Mouse (Mus musculus) yolk sac, embryonic 10.5 days (tissue): ENCODE measurements around the gene Sephs2.
"Not testable (repeated sequence)": the region's sequence is repeated elsewhere in the genome, so short reads cannot be mapped to it uniquely, and the experiment has no call there.

Experiments used
- DNase-seq: peaks from one replicate; pipeline ENCODE4 v3.0.0-alpha.2; 2017; ENCODE audit warnings: low spot score

Gene Sephs2

DNA sequence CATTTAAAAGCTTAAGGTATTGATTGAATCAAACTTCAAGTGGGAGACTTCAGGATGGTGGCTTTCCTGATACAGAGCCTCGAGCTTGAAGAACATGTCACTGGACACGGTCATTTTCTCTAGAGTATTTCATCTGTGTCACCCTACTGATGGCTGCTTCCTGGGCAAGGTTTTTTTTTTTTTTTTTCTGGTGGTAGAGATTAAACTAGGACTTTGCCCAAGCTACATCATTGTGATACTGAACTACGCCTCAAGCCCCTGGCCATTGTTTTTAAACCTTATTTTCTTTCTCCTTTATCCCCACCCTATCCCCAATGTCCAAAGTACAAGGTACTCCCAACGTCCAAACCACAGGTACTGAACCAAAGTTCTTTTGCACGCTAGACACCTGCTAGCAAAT, 3.2 kb downstream of the Sephs2 start:
- DNase-seq, result no peak

DNA sequence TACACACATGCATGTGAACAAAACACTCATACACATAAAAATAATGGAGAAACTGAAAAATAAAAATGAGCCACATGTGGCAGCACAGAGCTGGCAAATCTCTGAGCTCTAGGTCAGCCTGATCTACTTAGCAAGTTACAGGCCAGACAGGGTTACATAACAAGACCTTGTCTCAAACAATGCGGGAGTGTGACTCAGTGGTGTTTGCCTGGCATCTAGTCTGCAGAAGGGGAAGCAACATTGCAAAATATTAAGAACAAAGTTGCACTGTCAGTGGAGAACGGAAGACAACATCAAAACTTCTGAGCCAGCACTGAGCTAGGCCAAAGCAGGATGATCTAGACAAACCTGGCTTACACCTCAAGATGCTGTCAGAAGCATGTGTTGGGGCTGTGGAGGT, 3.6 kb downstream of the Sephs2 start:
- no peak for DNase-seq

DNA sequence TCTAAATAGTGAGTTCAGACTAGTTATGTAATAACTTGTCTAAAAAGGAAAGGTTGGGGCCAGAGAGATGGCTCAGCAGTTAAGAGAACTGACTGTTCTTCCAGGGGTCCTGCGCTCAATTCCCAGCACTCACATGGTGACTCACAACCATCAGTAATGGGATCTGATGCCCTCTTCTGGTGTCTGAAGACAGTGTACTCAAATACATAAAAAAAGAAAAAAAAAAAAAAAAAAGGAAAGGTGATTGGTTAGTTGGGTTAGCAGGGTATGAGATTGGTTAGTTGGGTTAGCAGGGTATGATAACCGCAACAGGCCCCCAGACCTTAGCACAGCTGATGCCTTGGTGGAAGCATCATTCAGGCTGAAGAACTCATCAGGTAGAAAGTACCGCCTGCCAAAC, 10.3 kb downstream of the Sephs2 start:
- DNase-seq, result no peak

DNA sequence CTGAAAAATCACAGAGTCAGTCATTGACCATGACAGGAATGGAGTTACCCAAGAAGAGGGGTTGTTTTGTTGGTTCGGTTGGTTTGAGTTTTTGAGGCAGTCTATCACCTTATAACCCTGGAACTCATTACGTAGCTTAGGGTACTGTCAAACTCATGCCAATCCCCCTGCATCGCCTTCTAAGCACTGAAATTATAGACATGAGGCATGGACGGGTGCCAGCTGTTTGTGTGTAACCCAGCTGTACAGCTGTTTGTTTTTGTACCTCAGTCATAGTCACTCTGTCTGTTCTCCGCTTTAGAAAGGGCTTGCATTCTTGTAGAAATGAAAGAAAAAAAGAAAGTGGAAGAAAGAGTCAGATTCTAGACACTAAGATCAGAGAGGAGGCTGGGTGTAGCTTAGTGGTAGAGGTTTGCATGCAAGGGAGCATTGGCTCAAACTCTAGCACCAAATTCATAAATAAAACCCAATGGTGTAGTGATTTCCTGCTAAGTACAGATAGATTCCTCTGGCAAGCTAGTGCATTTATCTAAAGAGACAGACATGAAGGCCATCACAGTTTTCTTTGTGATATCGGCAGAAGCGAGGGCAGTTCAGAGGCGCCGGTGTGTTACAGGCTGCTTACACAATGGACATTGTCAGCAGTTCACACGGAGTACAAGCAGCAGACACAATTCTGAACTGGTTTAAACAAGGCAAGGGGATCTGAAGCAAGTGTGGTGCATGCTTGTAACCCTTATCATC, 11.5 kb downstream of the Sephs2 start:
- no peak for DNase-seq

DNA sequence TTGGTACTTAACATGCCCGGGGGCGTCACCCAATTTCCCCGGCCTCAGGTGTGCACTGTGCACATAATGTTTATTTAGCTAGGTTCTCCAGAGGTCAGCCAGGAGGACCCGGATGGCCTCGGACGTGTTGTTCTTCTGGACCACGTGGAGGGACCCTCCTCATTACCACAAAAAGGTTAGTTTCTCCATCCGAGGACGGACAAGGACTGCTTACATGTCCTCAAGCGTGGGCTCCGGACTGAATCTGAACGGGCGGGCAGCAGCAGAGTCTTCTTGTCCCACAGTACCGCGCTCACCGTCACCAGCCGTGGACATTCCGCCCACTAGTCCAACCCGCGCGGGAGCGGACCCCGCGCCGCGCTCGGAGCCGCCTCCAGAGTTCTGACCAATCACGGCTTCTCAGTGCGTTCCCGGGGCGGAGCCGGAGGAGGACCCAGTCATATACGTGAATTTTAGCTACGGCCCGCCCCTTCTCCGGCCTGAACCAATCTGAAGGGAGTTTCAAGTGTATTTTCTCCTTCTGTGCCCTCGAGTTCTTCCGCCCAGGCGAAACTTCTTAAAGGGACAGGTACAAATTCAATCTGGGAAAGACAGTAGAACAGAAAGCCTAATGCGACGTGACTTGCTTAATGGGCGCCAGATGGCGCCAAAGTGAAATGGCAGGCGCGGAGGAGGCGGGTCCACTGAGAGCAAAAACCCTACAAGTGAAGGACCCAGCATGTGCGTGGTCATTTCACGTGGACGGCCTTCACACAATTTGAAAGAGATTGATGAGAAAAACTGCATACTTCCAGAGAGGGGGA, 13.3 kb downstream of the Sephs2 start, which contains the start of gene Dctpp1:
Gene Dctpp1 (minus strand): TSS at position 401 of the 803 bp plus-strand sequence.
- peak; percentile 98 for DNase-seq

DNA sequence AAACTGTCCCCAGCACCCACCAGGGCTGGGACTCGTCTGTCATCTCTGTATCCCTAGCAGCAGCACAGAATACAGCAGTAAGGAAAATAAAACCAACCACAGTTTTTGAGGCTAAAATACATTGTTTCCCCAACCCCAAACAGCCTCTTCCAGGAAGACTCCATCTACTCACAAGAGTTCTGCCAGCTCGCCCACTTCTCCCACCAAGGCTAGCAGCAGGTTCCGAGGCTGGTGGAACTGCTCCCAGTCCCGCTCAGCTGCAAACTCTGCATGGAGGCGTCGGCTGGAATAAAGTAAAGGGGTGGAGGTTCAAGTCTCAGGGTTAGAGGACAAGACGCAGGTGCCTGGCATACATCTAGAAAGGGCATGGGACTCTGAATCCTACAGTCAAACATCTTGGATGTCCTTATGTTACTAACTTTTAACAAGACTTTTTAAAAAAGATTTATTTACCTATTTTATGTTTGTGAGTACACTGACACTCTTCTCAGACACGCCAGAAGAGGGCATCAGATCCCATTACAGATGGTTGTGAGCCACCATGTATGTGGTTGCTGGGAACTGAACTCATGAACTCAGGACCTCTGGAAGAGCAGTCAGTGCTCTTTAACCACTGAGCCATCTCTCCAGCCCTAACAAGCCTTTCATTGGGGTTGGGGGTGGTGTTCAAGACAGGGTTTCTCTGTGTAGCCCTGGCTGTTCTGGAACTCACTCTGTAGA, 14.5 kb downstream of the Sephs2 start:
- no peak for DNase-seq

DNA sequence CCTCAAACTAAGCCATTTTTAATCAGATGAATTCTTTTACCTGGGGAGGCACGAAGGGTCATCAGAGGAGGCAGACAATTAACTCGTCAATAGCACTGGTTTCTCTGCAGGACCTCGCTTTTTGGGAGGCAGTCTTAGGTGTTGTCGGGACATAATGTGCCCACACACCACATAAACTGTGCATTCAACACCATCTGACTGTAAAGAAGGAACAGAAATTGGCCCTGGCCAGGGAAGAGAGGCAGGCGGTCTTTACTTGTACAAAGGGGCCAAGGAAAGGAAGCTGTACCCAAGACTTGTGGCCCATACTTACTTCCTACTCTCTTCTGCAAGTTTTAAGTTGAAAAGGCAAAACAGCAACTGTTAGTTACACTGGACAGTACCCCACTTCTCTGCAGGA, 17.3 kb downstream of the Sephs2 start:
- no peak for DNase-seq

DNA sequence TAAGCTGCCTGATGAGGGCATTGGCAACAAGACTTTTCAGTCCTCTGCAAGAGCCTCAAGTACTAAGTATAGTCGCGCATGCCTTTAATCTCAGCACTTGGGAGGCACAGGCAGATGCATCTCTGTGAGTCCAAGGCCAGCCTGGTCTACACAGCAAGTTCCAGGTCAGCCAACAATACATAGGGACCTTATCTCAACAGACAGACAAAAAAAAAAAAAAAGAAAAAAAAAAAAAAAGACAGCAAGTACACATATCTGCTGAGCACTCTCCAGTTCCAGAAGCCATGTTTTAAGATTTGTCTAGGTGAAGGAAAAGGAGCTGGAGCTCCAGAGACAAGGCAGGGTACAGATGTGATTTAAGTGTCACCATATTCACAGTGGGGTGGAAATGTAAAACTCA, 17.9 kb downstream of the Sephs2 start:
- DNase-seq, result no peak

DNA sequence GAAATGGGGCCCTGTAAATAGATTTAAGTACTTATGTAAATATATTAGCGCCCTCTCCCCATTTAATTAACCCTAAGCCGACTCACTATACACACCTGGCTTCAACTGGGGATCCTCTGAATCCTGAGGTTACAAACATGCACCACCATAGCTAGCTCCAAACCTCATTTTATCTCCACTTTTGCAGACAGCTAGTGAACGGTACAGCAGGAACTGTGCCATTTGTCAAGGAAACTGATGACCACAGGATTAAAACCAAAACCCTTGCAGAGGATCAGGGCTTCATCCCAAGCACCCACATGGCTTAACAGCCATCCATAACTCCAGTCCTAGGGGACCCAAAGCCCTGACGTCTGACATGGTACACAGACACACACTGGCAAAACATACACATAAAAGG, 18.8 kb downstream of the Sephs2 start:
- DNase-seq, result no peak

DNA sequence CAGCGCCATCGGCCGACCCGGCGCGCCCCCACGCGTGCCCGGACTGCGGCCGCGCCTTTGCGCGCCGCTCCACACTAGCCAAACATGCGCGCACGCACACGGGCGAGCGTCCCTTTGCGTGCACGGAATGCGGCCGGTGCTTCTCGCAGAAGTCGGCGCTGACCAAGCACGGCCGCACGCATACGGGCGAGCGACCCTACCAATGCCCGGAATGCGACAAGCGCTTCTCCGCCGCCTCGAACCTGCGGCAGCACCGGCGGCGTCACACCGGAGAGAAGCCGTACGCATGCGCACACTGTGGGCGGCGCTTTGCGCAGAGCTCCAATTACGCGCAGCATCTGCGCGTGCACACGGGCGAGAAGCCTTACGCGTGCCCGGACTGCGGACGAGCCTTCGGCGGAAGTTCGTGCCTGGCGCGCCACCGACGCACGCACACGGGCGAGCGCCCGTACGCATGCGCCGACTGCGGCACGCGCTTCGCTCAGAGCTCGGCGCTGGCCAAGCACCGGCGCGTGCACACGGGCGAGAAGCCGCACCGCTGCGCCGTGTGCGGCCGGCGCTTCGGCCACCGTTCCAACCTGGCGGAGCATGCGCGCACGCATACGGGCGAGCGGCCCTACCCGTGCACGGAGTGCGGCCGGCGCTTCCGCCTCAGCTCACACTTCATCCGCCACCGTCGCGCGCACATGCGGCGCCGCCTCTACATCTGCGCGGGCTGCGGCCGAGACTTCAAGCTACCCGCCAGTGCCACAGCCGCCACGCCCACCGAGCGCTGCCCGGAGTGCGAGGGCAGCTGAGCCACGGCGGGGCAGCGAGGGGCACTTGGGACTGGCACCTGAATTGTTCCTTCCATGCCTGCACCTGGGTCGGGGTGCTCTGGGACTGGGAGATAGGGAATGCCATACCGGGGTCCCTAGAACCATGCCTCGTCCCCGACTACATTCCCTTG, 19.8 kb downstream of the Sephs2 start:
- peak; percentile 94 for DNase-seq

DNA sequence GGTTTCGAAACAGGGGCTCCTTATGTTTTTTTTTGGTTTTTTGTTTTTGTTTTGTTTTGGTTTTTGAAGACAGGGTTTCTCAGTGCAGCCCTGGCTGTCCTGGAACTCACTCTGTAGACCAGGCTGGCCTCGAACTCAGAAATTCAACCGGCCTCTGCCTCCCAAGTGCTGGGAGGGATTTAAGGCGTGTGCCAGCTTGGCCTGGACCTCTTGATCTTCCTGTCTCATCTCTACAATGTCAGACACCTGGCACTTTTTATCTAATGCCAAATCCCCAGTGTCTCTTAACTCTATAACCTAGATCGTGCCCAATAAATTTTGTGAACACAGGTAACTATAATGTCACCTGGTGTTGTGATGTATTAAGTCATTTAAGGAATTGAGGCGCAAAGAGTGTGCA, 20.5 kb downstream of the Sephs2 start:
- DNase-seq, result no peak

DNA sequence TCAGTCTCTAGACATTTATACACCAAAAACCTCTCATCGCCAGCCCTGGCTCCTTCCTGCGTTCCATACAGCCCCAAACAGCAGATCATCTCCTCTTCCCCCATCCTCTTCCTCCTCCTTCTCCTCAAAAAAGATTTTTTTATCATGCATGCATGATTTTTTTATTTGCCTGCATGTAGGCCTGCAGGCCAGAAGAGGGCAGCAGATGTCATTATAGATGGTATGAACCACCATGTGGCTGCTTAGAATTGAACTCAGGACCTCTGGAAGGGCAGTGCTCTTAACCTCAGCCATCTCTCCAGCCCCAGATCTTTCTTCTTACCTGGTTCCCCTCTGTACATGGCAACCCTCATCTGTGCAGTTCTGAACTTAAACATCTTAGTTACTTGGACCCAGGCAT, 21.4 kb downstream of the Sephs2 start:
- no peak for DNase-seq

DNA sequence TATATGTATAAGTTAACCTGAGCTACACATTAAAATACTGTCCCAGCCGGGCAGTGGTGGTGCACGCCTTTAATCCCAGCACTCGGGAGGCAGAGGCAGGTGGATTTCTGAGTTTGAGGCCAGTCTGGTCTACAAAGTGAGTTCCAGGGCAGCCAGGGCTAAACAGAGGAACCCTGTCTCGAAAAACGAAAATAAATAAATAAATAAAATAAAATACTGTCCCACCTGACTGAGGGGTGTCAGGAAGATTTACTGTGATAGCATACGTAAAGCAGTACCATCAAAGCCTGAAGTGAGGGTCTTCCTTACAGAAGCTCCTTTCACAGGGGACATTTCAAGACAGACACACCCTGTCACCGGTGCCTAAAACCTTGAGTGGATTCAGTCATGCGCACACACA, 23.3 kb downstream of the Sephs2 start:
- DNase-seq, result not testable (repeated sequence)

DNA sequence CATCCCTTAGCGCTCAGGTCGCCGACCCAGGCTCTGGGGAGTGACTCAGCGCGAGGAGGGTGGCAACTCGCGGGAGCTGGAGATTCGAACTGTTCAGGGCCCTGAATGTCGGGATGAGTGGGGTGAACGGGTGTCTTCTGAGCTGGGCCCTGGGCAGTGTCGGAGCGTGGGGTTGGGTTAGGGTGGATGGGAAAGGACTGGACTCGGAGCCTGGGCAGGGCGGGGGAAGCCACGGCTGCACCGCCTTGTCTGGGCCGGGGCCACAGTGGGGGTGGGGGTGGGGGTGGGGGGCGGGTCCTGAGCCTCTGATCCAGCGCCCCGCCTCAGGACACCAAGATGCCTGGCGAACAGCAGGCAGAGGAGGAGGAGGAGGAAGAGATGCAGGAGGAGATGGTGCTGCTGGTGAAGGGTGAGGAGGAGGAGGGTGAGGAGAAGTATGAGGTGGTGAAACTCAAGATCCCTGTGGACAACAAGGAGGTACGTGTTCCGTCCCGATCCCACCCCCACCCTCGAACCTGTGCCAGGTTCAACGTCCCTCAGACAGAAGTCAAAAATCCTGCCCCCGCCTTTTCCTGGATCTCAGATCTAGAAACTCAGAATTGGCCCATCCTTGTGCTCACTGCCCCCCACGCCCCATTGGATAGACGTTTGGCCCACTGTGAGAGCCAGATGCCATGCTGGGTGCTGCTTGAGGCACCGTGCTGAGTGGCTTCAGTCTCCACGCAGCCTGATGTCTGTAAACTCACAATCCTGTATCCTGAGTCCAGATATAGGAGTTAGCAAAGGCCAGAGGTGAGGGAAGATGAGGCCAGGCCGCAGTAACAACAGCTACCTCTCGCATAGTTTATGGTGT, 29.0 kb downstream of the Sephs2 start:
- DNase-seq, result no peak

DNA sequence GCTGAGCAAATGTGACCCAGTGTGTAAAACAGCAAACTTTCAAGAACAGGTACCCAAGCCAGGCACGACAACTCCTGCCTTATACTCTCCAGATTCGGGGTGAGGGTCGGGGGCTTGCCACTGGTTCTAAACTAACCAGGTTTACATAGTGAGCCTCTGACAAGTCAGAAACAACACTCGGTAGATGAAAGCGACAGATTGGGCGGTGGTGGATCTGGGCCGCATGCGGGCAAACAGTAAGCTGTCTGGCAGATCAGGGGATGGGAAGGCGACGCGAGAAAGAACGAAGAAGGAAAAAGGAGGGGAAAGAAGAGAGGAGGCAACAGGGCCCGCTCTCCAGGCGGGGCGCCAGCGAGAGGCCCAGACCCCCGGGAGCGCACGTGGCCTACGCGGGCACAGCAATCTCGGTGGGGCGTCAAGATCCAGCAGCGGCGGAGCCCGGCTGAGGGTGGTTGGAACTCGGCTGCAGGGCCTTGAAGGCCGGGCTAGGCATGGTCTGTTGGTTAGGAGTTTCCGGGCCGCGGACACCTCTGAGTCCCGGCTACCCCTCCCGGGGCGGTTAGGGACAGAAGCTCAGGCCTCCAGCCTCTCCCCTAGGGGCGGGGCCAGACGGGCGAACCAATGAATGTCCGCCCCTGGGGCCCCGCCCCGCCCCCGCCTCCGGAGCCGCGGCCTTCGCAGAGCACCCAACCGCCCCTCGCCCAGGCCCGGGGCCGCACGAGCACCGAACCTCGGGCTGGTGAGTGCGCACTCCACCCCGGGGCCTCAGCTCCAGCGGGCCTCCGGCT, 29.8 kb downstream of the Sephs2 start, which contains the start of gene Zfp771:
Gene Zfp771 (plus strand): TSS at position 405 of the 788 bp plus-strand sequence.
- peak; percentile 95 for DNase-seq

DNA sequence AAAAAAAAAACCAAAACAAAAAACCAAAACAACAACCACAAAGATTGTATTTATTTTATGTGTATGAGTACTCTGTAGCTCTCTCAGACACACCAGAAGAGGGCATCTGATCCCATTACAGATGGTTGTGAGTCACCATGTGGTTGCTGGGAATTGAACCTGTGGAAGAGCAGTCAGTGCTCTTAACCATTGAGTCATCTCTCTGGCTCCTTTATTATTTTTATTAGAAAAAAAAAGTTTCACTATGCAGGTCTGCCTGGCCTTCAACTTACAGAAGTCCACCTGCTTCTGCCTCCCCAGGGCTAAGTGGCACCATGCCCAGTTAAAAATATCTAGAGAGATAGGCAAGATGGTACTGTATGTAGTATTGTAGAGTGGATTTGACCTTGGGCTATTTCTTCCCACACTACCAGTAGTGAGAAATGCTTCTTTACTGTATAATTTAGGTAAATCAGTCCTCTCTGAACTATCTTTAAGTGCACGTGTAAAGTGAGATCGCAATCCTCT, 30.4 kb downstream of the Sephs2 start:
- DNase-seq, result no peak

DNA sequence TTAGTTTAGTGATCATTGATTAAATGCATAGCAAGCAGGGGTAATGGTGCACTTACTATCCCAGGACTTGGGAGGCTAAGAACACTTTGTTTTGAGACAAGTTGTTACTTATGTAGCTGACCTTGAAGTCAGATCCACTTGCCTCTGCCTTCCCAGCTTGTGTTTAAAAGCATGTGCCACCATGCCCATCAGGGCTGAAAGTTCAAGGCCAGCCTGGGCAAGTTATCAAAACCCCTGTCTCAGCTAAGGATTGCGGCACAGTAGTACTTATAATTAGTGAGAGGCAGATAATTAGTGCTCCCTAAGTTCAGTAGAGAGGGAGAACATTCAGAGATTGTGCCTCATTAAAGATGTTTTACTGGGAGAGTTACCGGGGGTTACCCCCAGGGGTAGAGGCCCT, 39.1 kb downstream of the Sephs2 start:
- DNase-seq, result no peak

DNA sequence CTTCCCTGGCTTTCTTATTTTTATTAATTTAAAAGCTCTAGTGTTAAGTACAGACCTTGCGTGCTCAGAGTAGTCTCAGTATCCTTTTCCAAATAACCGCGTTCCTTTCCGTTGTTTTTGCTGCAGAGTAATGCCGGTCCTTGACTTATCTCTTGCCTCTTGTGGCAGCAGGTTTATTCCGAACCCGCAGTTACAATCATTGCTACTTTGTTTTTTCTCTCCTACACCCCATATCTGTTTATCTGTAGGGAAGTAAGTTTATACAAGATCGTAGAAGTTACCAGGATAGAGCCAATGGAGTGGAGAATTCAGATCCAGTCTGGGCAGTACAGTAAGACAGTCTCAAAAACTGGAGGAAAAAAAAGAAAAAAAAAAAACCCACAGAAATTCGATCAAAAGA, 40.1 kb downstream of the Sephs2 start:
- no peak for DNase-seq

DNA sequence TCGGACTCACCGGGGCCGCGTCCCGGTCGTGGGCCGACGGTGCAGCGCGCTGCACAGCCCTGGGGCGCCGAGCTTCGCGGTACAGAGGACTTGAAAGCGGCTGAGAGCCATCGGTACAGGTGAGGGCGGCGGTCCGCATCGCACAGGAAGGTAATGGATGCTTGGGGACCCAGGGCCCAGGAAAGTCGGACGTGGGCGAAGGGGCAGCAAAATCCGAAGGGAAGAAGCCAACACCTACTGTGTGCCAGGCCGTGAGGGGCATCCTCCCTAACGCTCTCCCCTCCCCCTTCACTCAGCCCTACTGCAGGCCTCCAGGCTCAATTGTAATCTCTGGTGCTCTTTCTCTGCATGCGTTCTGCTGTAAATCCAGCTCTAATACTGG, 40.5 kb downstream of the Sephs2 start:
- no peak for DNase-seq
